Mouse (Mus musculus) adrenal gland, postnatal 4 days (tissue): ENCODE data around the gene B3gnt8. TPM values are rescaled to one million over a fixed set of nuclear protein-coding genes. Genes with fewer than 3 reads are reported as not detected.
A peak's percentile ranks its signal among the peaks of the same experiment; 100 is the strongest.

Source experiments
- DNase-seq, 2 experiments: peaks; one replicate each; pipeline ENCODE4 v3.0.0; 2021 to 2022; ENCODE audit warnings: low spot score in 2 of 2, mixed read lengths in 2 of 2
- total RNA-seq, 2 experiments: library from RNA; stranded (reverse); gene quantifications; 2 replicates each; pipeline ENCODE4 v1.2.3; 2021

Gene B3gnt8
- total RNA-seq, 2 experiments from 2014 or later = 4.4 to 7.6 TPM

- DNase-seq = peak; percentile 76 to 86
These were observed 7.4 kb upstream of the B3gnt8 start, which contains the start of gene Dmac2 for GRCm38 (mm10) chr7:25618865-25619721. Gene Dmac2, plus strand, starts transcription at chr7:25619414.

- DNase-seq = no peak
These were observed 6.8 kb upstream of the B3gnt8 start for GRCm38 (mm10) chr7:25619722-25619991.

GRCm38 (mm10) chr7:25620101-25620500 lies 6.4 kb upstream of the B3gnt8 start:
- peak in 1 of 2 experiments; percentile 1 for DNase-seq

- DNase-seq = no peak
These were observed 5.7 kb upstream of the B3gnt8 start for GRCm38 (mm10) chr7:25620751-25621150.

- DNase-seq = no peak
These were observed 2.5 kb upstream of the B3gnt8 start for GRCm38 (mm10) chr7:25623857-25624370.

- no peak for DNase-seq
These were observed 1.6 kb upstream of the B3gnt8 start for GRCm38 (mm10) chr7:25624851-25625250.

GRCm38 (mm10) chr7:25625594-25626250 lies 732 bp upstream of the B3gnt8 start:
- DNase-seq = no peak

- peak; percentile 40 to 46 for DNase-seq
These were observed 1.2 kb downstream of the B3gnt8 start for GRCm38 (mm10) chr7:25627431-25628322.

GRCm38 (mm10) chr7:25628323-25628620 lies 1.8 kb downstream of the B3gnt8 start:
- no peak for DNase-seq

- DNase-seq = no peak
These were observed 6.2 kb downstream of the B3gnt8 start for GRCm38 (mm10) chr7:25632679-25633078.

- DNase-seq = no peak
These were observed 9.9 kb downstream of the B3gnt8 start for GRCm38 (mm10) chr7:25636373-25636772.

- DNase-seq = no peak
These were observed 10.6 kb downstream of the B3gnt8 start for GRCm38 (mm10) chr7:25637099-25637498.

- DNase-seq = no peak
These were observed 13.3 kb downstream of the B3gnt8 start for GRCm38 (mm10) chr7:25639754-25640153.

- no peak for DNase-seq
These were observed 17.7 kb downstream of the B3gnt8 start for GRCm38 (mm10) chr7:25644136-25644535.

- DNase-seq = no peak
These were observed 18.2 kb downstream of the B3gnt8 start for GRCm38 (mm10) chr7:25644631-25645030.

- DNase-seq = no peak
These were observed 18.6 kb downstream of the B3gnt8 start for GRCm38 (mm10) chr7:25645074-25645473.

- no peak for DNase-seq
These were observed 21.2 kb downstream of the B3gnt8 start for GRCm38 (mm10) chr7:25647574-25648123.

- DNase-seq = no peak
These were observed 23.4 kb downstream of the B3gnt8 start for GRCm38 (mm10) chr7:25649839-25650238.

- DNase-seq = no peak
These were observed 24.8 kb downstream of the B3gnt8 start for GRCm38 (mm10) chr7:25651281-25651680.

- DNase-seq = no peak
These were observed 25.8 kb downstream of the B3gnt8 start for GRCm38 (mm10) chr7:25652244-25652759.
